Mouse (Mus musculus): ENCODE data around the gene Mapk13.

The Mapk13 gene

DNA sequence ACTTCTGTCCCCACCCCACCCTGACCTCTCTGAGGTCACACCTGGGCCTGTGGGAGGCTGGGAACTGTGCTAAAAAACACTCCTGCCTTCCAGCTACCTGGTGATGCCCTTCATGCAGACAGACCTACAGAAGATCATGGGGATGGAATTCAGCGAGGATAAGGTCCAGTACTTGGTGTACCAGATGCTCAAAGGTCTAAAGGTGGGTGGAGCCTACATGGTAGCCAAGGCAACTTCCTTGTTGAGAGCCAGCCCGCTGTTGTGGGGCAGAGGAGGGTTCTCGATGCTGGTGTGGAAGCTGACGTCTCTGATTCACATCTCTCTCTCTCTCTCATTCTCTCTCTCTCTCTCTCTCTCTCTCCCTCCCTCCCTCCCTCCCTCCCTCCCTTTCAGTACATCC is 6.1 kb downstream of the Mapk13 start:
- no peak for DNase-seq (ENCODE audit: low spot score)

DNA sequence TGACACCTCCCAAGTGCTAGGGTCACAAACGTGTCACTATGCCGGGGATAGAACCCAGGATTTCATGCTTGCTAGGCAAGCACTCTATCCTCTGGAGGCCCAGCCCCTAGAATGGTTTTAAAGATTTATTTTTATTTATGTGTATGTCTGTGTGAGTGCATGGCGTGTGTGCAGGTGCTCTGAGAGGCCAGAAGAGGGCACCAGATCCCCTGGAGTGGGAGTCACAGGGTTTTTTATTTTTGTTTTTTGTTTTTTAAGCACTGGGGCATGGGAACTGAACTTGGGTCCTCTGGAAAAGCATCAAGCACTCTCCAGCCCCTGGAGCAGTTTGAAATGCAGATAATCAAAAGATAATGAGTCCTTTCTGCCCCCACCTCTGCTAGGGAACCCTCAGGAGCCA is 7.7 kb downstream of the Mapk13 start:
- no peak for DNase-seq (ENCODE audit: low spot score)

DNA sequence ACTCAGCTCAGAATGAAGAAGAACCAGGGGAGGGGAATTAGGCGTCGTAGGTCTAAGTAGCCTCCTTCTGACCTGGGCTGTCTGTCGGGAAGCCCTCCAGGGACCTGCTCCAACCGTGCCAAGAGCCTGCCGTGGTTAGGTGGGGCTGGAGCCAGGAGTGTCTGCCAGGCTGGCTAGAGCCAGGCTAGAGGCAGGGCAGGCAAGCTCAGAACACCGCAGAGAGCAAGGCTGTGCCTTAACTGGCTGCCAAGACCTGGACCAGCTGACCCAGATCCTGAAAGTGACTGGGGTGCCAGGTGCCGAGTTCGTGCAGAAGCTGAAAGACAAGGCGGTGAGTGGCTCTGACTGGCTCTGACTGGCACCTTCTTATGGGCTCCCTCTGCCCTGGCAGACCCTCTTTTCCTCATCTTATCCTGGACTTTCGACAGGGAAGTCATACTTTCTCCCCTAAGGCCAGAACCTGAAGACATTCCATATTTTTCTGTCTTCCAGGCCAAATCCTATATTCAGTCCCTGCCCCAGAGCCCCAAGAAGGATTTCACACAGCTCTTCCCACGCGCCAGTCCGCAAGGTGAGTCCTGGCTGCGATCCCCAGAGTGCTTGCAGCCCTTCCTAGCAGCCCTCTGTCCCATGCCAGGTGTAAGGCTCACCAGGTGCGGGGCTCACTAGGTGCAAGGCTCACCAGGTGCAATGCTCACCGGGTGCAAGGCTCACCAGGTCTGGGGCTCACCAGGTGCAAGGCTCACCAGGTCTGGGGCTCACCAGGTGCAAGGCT is 8.3 kb downstream of the Mapk13 start:
- DNase-seq (ENCODE audit: low spot score) = no peak

DNA sequence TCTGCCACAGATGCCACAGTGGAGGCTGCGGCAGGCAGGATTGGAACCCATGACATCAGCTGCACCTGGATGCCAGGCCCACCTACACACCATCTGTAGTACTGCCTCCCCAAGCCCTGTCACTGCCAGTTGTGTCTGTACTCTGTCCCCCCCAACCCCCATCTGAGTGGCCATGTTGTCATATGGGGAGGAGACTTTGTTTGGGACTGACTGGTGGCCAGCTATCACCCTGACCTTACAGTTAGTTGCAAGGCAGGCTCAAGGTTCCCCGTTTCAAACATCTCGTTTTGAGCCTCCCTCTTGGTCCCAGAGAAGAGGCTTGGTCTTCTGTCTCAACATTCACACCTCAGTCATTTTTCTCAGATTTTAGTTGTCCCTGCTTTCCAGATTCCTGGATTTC is 10.6 kb downstream of the Mapk13 start:
- DNase-seq (ENCODE audit: low spot score) = no peak

DNA sequence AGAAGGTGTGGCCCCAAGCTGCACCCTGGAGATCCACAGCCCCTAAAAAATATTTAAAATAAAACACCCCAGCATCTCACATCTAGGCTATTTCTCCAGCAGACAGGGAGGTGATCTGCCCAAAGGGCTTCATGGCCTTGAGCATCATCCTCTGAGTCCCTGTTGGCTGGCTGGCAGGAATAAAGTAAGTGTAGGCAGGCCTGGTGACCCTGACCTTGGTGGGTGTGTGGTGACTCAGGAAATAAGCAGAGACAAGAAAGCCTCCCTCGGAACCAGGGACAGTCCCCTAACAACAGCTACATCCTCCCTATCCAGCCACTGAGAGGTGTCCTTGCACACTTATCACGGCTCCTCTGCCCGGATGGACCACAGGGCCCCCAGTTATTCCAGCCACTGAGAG is 11.7 kb downstream of the Mapk13 start:
- peak; percentile 73 for DNase-seq (ENCODE audit: low spot score)

DNA sequence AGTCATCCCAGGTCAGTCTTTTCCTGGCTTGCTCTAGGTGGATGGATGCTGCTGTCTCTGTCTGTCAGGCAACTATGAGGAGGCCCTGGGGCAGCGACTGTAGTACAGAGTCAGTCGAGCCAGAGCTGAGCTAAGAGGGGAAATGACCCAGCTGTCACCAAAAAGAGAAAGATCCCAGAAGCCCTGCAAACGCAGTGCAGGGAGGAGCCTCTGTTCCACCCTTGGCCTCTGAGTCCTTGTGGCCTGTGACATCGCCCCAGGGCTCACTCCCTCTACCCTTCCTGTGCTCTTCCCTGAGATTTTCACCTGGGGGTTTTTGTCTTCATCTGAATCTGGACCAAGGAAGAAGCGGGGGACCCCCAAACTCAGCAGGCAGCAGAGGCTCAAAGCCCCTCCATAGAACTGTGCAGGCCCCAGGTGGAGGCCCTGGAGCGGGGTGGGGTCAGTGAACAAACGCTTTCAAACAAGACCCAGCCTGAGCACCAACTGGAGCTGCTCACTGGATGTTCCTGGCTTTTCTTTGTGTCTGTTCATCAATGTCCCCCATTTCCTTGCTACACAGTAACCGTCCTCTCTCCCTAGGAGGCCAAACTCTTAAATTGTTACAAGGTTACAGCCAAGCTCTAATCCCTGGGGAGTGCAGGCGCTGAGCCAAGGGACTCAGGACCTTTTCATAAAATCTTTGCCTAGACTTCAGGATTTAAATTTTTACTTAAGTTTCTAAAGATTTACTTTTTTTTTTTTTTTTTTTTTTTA is 12.4 kb downstream of the Mapk13 start:
- DNase-seq (ENCODE audit: low spot score) = peak; percentile 86

DNA sequence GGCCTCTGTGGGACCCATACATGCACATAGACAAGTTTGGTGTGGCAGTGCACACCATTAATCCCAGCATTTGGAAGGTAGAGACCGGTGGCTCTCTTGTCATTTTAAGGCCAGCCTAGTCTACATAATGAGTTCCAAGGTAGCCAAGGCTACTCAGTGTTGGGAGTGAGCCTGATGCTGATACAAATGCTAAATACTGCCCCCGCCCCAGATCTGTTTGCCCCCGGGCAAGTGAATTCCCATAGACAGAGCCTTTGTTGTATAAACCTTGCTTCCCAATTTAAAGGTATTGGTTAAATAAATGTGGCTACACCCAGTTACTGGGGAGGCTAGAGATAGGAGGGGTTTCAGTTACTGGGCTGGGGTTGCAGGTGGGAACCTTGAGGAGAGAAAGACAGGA is 15.9 kb downstream of the Mapk13 start:
- DNase-seq (ENCODE audit: low spot score) = no peak

DNA sequence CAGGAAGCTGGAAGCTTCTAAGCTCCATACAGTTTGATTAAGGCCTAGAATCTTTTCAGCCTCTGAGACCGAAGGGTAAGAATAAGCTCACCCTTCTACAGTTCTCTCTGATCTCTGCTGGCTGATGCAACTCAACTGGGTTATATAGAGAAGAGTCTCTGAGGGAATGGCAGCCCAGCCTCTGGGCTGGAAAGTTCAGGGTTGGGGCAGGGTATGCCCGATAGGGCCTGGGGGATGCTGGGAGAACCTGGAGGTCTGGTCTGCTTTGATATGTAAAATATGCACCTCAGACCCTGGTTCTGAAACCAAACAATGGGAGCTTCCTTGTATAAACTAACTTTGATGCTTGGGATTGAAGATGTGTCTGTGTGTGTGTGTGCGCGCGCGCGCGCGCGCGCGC is 18.4 kb downstream of the Mapk13 start:
- no peak for DNase-seq (ENCODE audit: low spot score)

DNA sequence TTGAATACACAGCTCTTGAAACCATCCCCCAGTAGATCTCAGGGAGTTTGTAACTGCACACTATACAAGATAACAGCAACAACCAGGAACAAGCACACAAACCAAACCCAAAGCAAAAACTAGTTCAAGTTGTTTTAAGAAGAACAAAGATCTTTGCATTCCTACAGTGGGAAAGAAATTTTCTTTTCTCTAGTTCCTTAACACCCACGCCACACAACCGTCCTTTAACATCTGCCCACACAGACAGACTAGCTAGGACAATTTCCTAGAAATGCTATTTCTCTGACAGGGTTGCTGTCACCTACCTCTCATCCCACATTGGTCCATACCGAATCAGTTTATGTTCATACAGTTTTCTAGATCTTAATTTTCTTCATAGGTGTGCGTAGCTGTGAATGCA is 27.9 kb downstream of the Mapk13 start:
- no peak for DNase-seq (ENCODE audit: low spot score)

DNA sequence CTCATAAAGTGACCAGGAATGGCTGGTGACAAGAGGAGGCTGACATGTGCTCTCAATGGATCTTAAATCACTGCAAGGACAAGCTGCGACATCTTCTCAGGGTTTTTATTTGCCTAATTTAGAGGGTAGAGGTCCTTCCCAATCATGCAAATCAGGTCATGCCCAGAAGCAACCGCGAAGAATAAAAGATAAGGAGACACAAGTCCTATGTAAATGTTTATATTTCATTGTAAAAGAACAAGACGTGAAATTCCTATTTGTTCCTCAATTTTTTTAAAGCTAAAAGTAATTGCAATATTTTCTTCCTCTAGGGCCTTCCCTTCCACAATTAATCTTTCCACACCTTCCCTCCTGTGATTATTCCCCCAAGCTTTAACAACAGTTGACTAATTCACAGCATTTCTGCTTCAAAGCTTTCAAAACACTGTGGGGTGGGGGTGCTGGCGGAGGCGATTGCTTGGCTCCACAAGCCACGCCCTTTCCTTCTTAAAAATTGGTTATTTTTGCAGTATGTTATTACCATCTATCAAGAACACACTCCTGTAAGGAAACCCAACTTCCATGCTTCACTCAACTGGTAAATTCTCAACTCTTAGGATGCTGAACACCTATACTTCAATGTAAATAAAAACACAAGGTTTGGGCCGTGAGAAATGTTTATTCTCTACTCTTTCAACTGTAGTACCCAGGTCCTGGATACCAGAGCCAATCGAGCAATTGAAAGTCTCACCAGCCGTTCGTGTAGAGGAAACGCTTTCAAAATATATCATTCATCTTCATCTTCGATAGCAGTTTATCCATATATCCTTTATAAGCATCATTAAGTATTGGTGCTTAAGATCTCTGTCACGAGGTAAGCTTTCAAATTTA is 30.4 kb downstream of the Mapk13 start:
- no peak for DNase-seq (ENCODE audit: low spot score)

DNA sequence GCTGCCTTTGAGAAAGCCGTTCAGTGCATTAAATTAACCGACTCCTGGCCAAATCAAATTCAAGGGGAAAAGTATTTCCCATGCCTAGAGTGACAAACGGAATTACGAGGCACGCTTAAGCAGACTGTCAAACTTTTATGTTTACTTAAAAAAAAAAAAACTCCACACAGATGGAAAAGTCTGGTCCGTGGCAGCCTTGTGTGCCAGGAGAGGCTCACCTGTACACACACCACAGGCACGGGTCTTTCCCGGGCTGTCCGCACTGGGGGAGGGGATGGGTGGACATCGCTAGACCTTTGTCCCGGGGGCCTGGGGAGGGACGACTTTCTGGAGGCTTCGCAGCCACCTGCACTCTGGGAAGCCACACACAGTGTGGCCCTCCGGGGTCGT is 31.2 kb downstream of the Mapk13 start:
- no peak for DNase-seq (ENCODE audit: low spot score)

DNA sequence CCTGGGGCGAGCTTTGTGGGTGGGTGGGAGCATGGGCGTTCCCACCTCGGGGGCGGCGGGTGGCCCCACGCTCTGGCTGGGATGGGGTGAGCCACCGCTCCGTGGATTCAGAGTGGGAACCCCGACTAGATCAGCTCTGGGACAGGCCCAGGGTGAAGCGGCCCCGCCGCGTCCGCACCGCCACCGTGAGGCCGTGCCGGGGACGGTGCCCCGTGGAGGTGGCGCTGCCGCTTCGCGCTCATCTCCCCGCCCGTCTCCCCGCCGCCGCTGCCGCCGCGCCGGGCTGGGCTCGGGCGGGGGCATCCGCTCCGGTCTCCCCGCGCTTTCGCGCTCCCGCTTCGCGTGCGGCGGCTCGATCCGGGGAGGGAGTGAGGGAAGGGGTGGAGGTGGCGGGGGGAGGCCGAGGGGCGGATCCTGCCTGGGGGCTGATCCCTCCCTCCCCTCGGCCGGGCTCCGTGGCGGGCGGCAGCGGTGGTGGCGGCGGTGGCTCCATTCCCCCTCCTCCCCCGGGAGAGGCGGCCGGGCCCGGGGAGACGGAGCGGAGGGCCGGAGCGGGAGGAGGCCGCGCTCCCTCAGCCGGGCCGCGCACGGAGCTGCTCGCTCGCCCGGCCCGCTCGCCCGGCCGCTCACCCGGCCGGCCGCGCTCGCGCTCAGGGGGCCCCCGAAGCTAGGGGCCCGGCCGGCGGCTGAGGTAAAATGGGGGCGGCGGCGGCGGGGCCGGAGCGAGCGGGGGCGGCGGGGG is 31.7 kb downstream of the Mapk13 start, which contains the start of gene Brpf3:
Gene Brpf3 (plus strand): TSS at position 420 of the 742 bp plus-strand sequence.
- DNase-seq (ENCODE audit: low spot score) = peak; percentile 82

DNA sequence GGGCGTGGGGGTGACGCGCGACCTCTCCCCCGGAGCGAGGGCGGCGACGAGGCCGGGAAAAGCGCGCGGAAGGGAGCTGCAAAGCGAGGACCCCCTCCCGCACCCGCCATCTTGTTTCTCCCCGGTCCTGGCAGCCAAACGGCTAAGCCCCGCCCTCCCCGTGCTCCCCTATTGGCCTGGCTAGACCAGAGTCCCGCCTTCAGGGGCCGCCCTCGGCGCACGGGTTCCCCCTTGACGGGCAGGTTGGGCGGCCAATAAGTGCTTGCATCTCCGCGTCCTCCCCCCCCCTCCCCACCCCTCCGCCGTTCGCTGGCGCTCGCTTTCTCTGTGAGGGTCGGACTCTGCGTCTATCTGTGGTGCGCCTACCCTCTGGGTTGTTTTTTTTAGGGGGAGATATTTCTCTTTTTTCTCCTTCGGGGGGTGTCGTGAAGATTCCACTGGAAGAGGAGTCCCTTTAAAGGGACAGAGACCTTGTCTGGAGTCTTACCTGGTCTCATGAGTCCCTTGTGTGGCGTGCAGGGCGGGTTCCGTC is 32.4 kb downstream of the Mapk13 start:
- peak; percentile 100 for DNase-seq (ENCODE audit: low spot score)

DNA sequence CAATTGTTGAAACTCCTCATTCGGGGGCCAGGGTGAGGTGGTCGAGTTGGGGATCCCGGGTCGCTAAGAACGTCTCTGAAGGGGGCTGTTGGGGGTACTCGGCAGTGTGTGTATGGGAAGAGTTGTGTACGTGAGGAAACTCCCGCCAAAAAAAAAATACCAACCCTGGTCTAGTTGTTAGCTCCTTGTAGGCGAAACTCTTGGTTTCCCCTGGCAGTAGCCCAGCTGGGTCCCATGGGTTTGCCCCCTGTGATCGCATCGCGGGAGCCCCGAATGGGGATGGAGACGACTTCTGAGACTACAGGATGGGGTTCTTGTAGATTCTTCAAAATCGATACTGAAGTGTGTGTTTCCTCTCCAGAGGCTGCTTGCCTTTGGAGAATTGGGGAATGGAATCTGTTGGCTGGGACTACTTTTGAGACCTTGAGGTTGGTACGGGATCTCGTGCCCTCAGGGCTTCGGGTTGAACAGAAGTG is 32.9 kb downstream of the Mapk13 start:
- no peak for DNase-seq (ENCODE audit: low spot score)

DNA sequence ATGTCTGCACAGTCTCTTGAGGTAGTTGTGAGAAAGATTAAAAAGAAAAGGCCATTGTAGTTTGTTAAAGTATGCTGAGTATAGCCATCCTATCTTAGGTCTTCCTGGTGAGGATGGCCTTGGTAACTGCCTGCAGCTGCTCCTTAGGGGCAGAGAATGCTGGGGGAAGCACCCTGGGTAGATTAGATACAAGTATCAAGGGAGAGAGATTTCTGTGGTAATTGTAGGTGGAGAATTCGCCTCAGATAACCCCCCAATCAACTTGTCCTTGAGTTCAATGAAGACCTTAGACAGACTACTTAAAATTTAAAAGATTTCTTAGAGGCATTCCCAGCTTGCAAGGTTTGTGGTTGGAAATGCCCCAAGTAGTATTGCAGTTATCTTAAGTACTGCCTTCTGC is 34.2 kb downstream of the Mapk13 start:
- peak; percentile 71 for DNase-seq (ENCODE audit: low spot score)

DNA sequence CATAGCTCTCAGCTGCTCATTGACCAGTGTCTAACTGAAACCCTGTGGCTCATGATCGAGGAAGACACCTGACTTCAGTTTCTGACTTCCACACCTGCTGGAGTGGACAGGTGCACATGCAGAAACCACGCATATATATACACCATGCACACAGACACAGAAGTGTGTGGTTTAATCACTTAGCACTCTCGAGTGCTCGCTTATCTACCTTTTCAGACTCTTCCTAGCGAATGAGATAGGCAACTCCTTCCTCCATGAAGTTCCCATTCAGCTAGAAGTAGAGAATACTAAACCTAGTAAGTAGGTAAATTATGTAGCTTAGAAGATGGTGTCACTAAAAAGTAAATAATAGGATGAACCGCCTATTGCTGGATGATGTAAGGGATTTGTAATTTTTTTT is 35.9 kb downstream of the Mapk13 start:
- no peak for DNase-seq (ENCODE audit: low spot score)

DNA sequence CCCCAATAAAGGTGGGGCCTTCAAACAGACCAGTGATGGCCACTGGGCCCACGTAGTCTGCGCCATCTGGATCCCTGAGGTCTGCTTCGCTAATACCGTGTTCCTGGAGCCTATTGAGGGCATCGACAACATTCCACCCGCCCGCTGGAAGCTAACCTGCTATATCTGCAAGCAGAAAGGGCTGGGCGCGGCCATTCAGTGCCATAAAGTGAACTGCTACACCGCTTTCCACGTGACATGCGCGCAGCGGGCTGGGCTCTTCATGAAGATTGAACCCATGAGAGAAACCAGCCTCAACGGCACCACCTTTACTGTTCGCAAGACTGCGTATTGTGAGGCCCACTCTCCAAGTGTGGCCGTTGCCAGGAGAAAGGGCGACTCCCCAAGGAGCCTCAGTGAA is 37.7 kb downstream of the Mapk13 start:
- DNase-seq (ENCODE audit: low spot score) = no peak

DNA sequence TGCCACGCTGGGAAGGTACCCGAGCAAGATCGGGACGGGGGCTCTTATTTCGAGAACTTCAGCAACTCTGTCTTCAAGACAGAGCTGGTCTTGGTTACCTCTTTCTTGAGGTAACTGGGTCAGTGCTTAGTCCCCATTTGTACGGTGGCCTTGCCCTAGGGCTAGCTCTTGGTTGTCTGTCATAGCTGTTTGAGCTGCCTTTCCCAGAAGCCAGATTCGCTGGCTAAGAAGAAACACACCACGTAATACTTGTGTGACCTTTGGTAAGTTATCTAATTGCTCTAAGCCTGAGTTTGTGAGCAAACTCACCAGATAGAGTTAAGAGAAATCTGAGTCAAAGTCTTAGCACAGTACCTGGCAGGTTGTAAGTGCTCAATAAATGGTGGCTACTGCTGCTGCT is 39.6 kb downstream of the Mapk13 start:
- no peak for DNase-seq (ENCODE audit: low spot score)

DNA sequence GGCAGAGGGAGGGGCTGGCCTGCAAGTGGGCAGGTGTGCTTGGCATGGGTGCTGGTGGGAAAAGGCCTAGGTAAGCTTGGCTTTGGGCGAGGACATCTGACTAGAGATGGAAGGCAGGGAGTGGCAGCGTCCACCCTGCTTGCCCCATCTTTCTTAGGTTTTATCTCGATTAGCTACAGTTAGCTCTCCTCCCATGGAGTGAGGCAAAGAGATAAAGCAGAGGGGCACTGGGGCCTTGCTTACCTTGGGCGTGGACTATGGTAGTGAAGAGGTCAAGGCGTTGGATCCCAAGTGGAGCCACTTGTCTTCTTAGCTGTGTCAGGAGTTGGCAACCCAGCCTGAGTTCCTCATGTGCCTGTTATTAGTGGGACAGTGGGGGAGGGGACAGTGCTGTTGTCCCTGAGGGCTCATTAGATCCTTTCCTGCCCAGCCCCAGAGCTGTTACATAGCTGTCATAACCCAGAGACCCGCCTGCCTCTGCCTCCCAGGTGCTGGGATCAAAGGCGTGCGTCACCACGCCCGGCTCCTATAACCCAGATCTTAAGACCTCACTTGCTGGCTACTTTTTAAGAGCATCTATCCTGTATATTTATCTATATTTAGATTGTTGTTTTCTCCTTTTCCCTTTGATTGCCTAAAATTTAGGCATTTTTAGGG is 40.2 kb downstream of the Mapk13 start:
- DNase-seq (ENCODE audit: low spot score) = no peak

DNA sequence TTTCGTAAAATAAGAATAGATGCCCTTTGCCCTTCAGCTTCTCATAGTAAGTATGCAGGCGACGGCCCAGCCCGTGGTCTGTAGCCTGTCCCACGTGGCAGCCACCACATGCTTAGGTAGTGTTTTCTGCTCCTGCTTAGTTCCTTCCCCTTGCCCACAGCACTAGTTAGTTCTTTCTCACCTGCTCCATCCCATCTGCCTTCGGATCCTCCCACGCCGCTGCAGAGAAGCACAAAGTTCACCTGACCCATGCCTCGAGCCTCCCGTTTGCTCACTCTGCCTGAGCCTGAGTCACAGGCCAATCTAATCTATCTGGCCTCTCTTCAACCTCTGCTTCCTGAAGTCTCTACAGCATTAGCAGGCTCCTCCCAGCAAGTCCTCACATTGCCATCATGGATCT is 43.2 kb downstream of the Mapk13 start:
- no peak for DNase-seq (ENCODE audit: low spot score)

DNA sequence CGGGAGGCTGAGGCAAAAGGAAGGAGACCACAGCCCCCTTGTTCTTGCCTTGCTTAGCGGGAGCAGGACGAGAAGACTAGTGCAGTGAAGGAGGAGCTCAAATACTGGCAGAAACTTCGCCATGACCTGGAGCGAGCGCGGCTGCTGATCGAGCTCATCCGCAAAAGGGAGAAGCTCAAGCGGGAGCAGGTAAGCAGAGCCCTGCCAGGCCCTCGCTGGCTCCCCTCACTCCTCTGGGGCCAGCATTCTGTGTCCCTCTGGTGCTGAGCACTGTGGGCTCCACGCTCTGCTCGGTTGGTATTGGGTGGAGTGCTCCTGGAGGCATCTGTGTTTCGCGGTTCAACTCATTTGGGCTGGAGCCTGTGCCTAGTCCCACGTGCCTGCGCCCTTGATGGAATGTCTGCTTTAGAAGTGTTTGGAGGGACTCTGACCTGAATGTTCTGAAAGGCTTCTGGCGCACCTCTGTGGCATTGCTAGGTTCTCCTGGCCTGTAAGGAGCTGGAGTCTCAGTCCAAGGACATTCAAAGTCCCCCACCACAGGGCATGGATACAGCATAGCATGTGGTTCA is 45.5 kb downstream of the Mapk13 start:
- no peak for DNase-seq (ENCODE audit: low spot score)

All from testis, postnatal 14 days (tissue).